Mouse (Mus musculus): ENCODE data around the gene D11Wsu47e. TPM values are rescaled to one million over a fixed set of nuclear protein-coding genes. Genes with fewer than 3 reads are reported as not detected.

The D11Wsu47e gene
- polyA plus RNA-seq, 1 experiment from 2014 or later: 11.5 TPM

GRCm38 (mm10) chr11:113705966-113706652 lies 21.9 kb downstream of the D11Wsu47e start:
- Histone ChIP-seq H3K27ac (no peak overlapping the region), H3K4me3 (ENCODE audit: inconsistent target) (no peak overlapping the region), H3K79me2 (ENCODE audit: inconsistent target) (no peaks in the 10 kb centered on the region), H3K36me3 (ENCODE audit: inconsistent target) (no peaks in the 10 kb centered on the region)
- WGBS (ENCODE audit: missing documents): 65% methylated on average over 15 of the region's 15 CpGs

GRCm38 (mm10) chr11:113708629-113709213 lies 24.5 kb downstream of the D11Wsu47e start:
- WGBS (ENCODE audit: missing documents): 94% methylated on average over 19 of the region's 19 CpGs
- H3K79me2 ChIP-seq (ENCODE audit: inconsistent target): no peaks in the 10 kb centered on the region
- no peak overlapping the region for H3K27ac ChIP-seq
- H3K36me3 ChIP-seq (ENCODE audit: inconsistent target): no peaks in the 10 kb centered on the region
- H3K4me3 ChIP-seq (ENCODE audit: inconsistent target): no peak overlapping the region

- H3K36me3 ChIP-seq (ENCODE audit: inconsistent target): no peaks in the 10 kb centered on the region
- no peaks in the 10 kb centered on the region for H3K79me2 ChIP-seq (ENCODE audit: inconsistent target)
- WGBS (ENCODE audit: missing documents): 92% methylated on average over 15 of the region's 15 CpGs
- H3K4me3 ChIP-seq (ENCODE audit: inconsistent target): no peak overlapping the region
- H3K27ac ChIP-seq: no peak overlapping the region
Observed at GRCm38 (mm10) chr11:113709272-113709671, 25.1 kb downstream of the D11Wsu47e start.

DNA sequence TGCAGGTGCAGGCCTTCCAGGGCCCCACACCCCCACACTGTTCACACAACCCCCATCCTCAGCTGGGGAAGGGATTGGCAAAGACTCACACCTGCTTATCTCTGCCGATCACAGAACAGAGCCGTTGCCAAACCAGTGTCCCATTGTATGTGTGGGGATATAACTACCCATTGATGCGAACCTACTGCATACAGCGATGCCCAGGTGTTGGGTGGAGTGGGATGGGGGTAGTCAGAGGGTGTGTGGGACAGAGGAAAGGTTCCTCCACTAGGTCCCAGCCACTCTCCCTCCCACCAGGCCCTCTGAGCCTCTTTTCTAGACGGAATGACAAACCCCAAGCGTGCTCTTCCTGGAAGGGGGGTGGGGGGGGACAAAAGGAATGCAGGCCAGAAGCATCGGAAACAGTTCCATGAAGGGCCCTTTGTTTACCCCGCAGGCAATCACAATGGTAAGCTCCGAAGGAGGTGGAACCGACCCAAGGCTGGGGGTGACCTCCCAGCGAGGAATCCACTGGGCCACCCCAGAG lies 25.6 kb downstream of the D11Wsu47e start, which contains the start of gene Cpsf4l:
Gene Cpsf4l, minus strand, starts transcription at position 287 of the 526 bp plus-strand sequence.
- Histone ChIP-seq H3K27ac (no peak within 1 kb of the TSS), H3K4me3 (ENCODE audit: inconsistent target) (no peak within 1 kb of the TSS), H3K36me3 (ENCODE audit: inconsistent target) (no peaks in the 10 kb centered on the region), H3K79me2 (ENCODE audit: inconsistent target) (no peaks in the 10 kb centered on the region)
- WGBS (ENCODE audit: missing documents): 85% methylated on average over 11 of the region's 11 CpGs

GRCm38 (mm10) chr11:113710257-113710777 lies 26.1 kb downstream of the D11Wsu47e start:
- 47% methylated on average over 10 of the region's 10 CpGs for WGBS (ENCODE audit: missing documents)
- H3K36me3 ChIP-seq (ENCODE audit: inconsistent target): no peaks in the 10 kb centered on the region
- H3K27ac ChIP-seq: no peak overlapping the region
- H3K4me3 ChIP-seq (ENCODE audit: inconsistent target): no peak overlapping the region
- no peaks in the 10 kb centered on the region for H3K79me2 ChIP-seq (ENCODE audit: inconsistent target)

GRCm38 (mm10) chr11:113711061-113711460 lies 26.8 kb downstream of the D11Wsu47e start:
- 100% methylated on average over 1 of the region's 1 CpGs for WGBS (ENCODE audit: missing documents)
- H3K27ac ChIP-seq: no peak overlapping the region
- no peak overlapping the region for H3K4me3 ChIP-seq (ENCODE audit: inconsistent target)
- no peaks in the 10 kb centered on the region for H3K36me3 ChIP-seq (ENCODE audit: inconsistent target)
- H3K79me2 ChIP-seq (ENCODE audit: inconsistent target): no peaks in the 10 kb centered on the region

GRCm38 (mm10) chr11:113715078-113715674 lies 31.0 kb downstream of the D11Wsu47e start:
- 84% methylated on average over 7 of the region's 7 CpGs for WGBS (ENCODE audit: missing documents)
- Histone ChIP-seq H3K4me3 (ENCODE audit: inconsistent target) (no peak overlapping the region), H3K36me3 (ENCODE audit: inconsistent target) (no peaks in the 10 kb centered on the region), H3K27ac (no peak overlapping the region), H3K79me2 (ENCODE audit: inconsistent target) (no peaks in the 10 kb centered on the region)

DNA sequence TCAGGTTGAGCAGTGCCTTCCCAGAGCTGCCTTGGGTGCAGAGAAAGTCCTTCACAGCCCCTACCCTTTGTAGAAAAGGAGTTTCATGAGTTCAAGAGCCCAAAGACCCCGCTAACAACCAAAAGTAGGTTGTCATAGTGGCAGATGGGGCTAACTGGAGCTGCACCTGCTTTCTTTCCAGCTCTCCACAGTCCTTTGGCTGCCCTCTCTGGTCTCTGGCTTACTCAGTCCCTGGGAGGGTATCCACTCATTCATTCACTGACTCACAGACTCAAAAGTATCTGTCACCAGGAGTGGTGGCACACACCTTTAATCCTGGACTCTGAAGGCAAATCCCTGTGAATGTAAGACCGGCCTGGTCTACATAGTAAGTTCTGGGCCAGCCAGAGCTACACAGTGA lies 31.9 kb downstream of the D11Wsu47e start:
- H3K79me2 ChIP-seq (ENCODE audit: inconsistent target): no peaks in the 10 kb centered on the region
- H3K27ac ChIP-seq: no peak overlapping the region
- 92% methylated on average over 2 of the region's 2 CpGs for WGBS (ENCODE audit: missing documents)
- H3K4me3 ChIP-seq (ENCODE audit: inconsistent target): no peak overlapping the region
- no peaks in the 10 kb centered on the region for H3K36me3 ChIP-seq (ENCODE audit: inconsistent target)

DNA sequence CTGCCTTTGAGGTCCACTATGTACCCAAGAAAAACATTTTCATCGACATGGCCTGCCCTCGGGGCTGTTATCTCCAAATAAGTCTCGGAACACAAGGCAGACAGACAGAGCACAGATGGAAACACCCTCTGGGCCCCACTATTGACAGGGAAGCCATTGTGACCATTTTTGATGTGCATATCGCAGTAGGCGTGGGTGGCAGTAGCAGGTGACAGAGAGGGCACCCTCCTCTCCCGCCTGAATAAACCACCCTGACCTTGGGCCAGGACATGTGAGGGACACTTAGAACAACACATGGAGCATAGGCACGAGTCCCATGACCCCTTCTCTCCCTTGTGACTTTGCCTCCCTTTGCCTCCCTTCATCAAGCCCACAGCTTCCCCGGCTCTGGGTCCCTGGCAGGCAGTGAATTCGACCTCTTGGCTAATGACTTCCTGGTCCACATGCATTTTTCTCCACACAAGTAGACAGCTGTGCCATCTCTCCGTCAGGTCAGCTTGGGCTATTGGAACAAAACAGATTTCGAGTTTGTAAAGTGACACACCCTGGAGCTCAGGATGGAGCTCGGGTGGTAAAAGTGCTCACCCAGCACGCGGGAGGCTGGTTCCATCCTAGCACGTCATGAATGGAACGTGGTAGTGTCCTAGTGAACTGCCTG lies 33.7 kb downstream of the D11Wsu47e start:
- WGBS (ENCODE audit: missing documents): 93% methylated on average over 16 of the region's 16 CpGs

DNA sequence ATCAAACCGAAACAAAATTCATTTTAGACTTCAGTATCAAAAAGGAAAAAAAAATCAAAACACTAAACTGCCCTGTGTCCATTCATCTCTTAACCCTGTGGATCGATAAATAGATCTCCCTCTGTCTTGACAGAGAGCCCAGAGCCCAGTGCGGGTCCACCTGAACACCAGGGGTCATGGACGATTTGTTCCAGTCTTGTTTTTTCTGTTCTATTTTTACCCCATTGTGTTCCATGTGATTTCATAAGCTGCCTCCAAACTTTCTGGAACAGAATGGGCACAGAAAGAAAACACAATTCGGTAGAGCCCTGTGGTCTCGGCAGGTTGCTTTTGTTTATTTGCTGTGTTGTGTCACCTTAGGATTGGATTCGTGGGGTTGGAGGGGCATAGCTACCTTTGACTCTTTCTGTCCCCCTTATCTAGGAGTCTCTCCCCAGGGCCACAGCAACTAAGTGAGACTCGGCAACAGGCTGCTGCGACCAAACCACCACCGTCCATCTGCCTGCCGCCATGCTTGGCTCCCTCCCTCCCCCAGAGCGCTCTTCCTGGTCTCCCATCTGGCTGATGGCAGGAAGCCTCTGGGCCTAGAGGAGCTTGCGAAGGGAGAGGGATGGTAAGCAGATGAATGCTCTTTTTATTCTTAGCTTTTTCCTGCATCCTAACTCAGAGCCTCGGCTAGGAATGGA lies 38.3 kb downstream of the D11Wsu47e start:
- no peak overlapping the region for H3K4me3 ChIP-seq (ENCODE audit: inconsistent target)
- no peaks in the 10 kb centered on the region for H3K79me2 ChIP-seq (ENCODE audit: inconsistent target)
- 91% methylated on average over 13 of the region's 14 CpGs for WGBS (ENCODE audit: missing documents)
- no peak overlapping the region for H3K27ac ChIP-seq
- peaks cover 11% of the 10 kb centered on the region; the same call in 1 of the 2 replicates for H3K36me3 ChIP-seq (ENCODE audit: inconsistent target)

More for the DNA sequence above, 33.7 kb downstream of the D11Wsu47e start:
- H3K4me3 ChIP-seq (ENCODE audit: inconsistent target): no peak overlapping the region
- no peaks in the 10 kb centered on the region for H3K79me2 ChIP-seq (ENCODE audit: inconsistent target)
- H3K36me3 ChIP-seq (ENCODE audit: inconsistent target): no peaks in the 10 kb centered on the region
- no peak overlapping the region for H3K27ac ChIP-seq

- WGBS (ENCODE audit: missing documents): 96% methylated on average over 4 of the region's 4 CpGs
- Histone ChIP-seq H3K27ac (no peak overlapping the region), H3K4me3 (ENCODE audit: inconsistent target) (no peak overlapping the region), H3K36me3 (ENCODE audit: inconsistent target) (peaks cover 27% of the 10 kb centered on the region; the same call in 1 of the 2 replicates), H3K79me2 (ENCODE audit: inconsistent target) (peaks cover 20% of the 10 kb centered on the region)
Observed at GRCm38 (mm10) chr11:113725235-113726048, 41.2 kb downstream of the D11Wsu47e start.

GRCm38 (mm10) chr11:113726994-113727888 lies 43.0 kb downstream of the D11Wsu47e start:
- peaks cover 27% of the 10 kb centered on the region; the same call in 1 of the 2 replicates for H3K36me3 ChIP-seq (ENCODE audit: inconsistent target)
- no peak overlapping the region for H3K4me3 ChIP-seq (ENCODE audit: inconsistent target)
- H3K79me2 ChIP-seq (ENCODE audit: inconsistent target): peaks cover 38% of the 10 kb centered on the region
- H3K27ac ChIP-seq: no peak overlapping the region
- 95% methylated on average over 13 of the region's 14 CpGs for WGBS (ENCODE audit: missing documents)

All from macrophage (primary cell).